Mouse (Mus musculus) adrenal gland, postnatal 10 days (tissue): ENCODE measurements around the gene Fgfr2. TPM values are rescaled to one million over a fixed set of nuclear protein-coding genes. Genes with fewer than 3 reads are reported as not detected.

Experiments used
- DNase-seq: peaks from one replicate; pipeline ENCODE4 v3.0.0; 2021; ENCODE audit warnings: mixed read lengths
- total RNA-seq, 2 experiments: library from RNA; stranded (reverse); gene quantifications; 2 replicates each; pipeline ENCODE4 v1.2.3; 2021

Fgfr2 gene
- total RNA-seq, 2 experiments from 2014 or later: 128 to 169 TPM

DNA sequence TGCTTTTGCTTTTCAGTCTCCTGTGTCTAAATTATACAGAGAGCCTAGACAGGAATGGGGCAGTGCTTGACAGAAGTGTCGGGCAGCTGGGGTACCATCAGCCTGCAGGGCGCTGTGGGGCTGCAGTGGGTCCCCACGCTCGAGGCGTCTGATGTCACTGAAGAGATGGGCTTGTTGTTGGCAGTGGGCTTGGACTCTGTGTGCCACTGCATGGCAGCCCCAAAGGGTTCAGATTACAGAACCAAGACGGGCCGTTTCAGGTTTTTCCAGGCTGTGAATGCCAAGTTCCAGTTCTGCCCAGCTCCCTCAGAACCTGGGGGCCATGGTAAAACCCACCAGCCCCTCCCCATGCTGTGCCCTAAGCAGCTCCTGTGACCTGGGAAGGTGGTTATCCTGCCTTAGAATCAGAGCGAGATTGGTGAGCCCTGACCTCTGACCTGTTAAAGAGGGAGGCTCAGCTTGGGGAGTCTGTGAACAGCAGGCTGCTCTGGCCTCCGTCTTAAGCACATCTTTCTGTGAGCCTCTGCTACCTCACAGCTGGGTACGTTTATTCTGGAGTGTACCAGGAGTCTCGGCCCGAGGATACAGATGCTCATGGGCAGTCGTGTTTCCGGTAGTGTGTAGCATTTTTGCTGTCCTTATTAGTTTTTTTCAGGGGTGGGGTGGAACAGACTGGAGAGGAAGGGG, 465.6 kb downstream of the Fgfr2 start:
- no peak for DNase-seq

DNA sequence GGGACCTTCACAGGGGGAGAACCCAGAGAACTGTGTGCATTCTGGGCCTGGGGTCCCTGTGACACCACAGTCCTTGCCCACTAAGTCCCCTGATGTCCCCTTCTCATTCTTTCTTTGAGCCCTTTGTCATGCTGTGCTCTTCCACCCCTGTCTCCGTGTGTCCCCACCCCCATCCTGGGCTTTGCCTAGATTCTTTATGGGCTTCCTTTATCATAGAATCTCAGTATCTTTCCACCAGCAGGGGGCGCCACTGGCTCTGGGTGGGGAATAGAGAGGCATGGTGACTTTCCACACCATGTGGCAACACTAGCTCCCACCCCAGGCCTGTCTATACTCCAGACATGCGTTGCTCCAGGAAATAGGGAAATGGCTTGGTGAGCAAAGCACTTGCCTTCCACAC, 466.6 kb downstream of the Fgfr2 start:
- DNase-seq: peak; percentile 97

- peak; percentile 93 for DNase-seq
Observed at GRCm38 (mm10) chr7:132656075-132656474, 467.1 kb downstream of the Fgfr2 start.

GRCm38 (mm10) chr7:132654412-132654811, 468.7 kb downstream of the Fgfr2 start:
- DNase-seq: no peak

DNA sequence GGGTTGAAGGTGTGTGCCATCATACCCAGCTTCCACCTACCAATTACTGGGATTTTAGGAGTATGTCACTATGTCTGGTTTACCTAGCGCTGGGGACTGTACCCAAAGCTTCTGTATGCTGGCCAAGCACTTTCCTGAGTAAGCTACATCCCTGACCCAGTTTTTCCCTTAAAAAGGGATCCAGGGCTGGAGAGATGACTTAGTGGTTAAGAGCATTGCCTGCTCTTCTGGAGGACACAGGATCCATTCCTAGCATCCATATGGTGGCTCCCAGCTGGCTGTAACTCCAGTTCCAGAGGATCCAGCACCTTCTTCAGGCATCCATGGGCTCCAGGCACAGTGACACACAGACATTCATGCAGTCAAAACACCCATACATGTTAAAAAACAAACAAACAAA, 476.6 kb downstream of the Fgfr2 start:
- DNase-seq: no peak

GRCm38 (mm10) chr7:132644605-132645279, 478.4 kb downstream of the Fgfr2 start:
- DNase-seq: no peak

DNA sequence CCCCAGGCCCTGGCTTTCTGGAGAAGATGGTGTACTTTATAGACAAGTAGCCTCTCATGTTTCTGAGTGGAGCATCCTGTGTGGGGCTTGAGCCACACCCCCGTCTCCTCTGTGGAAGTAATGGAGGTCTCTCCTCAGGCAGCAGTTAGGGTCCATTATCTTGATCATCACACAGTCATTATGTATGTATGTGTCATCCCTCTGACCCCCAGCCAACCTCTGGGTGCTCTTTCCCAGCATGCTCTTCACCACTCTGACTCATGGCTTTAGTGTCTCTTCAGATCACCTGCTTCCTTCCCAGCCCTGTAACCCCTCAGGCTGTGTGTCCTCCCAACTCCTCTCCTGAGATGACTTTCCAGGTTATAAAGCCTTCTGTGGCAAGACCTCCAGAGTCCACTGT, 481.5 kb downstream of the Fgfr2 start:
- DNase-seq: no peak

DNA sequence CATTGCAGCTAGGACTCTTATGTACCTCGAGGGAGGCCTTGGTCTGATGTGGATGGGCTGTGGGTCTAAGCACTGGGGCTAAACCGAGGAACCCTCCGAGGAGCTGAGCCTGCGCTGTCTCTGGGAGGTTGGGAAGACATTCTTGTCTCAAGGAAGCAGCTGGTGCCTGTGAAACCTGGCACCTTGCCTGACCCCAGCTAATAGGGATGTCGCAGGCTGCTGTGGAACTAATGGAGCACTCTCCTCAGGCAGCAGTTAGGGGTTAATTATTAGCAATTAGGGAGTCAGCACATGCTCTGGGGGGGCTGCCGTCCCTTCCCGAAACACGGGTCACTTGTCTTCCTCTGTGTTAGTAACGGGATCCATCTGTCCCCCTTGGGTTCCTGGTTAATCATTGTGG, 482.2 kb downstream of the Fgfr2 start:
- no peak for DNase-seq

DNA sequence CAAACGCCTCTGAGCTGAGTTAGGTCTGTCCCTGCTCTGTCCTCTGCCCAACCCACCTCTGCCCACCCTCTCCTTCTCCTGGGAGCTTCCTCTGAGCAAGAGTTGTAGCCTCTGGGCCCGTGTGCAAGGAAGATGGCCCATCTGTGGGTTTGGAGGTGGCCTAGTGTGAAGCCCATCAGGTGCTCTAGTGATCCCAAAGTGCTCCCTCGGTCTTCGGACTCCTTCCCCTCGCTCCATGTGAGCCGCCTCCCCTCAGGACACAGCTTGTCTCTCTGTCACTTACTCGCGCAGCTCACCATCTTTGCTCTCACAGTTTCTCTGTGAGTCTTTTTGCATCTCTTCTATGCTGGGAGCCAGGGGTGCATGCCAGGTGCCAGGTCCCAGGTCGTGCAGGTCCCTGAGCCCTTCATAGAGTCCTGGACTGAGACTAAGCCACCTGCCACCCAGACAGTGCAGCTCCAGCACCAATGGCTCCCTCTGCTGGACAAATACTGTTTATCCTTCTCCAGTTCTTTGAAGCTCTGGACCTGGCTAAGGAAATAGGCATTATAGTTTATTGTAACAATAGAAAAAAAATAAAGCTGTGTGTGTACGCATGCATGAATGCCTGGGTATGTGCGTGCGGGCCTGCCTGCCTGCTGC, 484.6 kb downstream of the Fgfr2 start:
- peak; percentile 62 for DNase-seq

DNA sequence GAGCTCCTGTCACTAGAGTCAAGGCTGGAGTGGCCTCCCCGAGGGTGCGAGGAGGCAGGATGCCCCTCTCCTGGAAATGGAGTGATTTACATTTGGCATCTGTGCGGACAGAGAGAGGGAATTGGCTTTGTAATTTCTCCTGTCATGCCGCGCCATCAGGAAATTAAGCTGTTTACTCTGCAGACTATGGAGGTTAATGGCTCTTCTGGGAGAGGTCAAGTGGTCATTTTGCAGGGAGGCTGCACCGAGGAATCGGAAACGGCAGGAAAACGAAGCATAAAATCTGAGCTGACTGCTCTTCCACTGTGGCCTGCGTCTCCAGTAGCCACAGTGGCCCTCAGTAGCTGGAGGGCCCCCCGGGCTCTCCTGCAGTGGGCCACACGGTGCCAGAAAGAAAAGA, 485.9 kb downstream of the Fgfr2 start:
- DNase-seq: no peak

GRCm38 (mm10) chr7:132631313-132631712, 491.8 kb downstream of the Fgfr2 start:
- DNase-seq: no peak

- no peak for DNase-seq
Observed at GRCm38 (mm10) chr7:132627448-132627847, 495.7 kb downstream of the Fgfr2 start.

DNA sequence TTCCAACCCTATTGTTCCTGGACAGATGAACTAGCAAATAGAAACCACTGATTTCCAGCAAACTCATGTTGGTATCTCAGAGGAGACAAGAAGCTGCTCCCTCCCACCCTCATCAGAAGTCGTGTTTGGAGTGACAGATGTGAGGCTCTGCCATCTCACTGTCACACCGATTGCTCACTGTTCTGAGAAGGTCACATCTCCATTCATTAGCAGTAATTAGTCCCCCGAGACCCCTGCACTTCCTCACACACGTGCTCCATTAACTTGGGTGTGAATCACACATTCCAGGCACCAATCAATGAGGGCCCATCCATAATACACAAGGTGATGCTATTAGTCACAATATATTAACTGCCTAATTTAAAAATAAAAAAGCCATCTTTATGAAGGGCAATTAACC, 497.0 kb downstream of the Fgfr2 start:
- no peak for DNase-seq

DNA sequence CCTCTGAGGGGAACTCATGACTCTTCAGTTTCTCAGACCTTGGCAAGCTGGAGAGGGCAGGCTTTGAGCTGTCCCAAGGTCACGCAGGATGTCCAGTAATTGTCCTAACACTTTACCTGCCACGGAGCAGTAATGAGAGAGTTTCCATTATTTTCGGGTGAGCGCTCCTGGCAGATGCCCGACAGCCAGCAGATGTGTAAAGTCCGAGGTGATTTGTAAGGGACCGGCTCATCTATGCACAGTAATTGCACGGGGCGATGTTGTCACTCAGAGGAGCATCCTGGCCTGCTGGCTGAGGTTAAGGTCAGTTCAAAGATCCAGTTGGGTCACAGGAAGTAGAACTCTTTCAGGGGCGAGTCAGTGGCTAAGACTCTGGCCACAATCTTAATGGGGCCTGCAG, 499.0 kb downstream of the Fgfr2 start:
- no peak for DNase-seq

DNA sequence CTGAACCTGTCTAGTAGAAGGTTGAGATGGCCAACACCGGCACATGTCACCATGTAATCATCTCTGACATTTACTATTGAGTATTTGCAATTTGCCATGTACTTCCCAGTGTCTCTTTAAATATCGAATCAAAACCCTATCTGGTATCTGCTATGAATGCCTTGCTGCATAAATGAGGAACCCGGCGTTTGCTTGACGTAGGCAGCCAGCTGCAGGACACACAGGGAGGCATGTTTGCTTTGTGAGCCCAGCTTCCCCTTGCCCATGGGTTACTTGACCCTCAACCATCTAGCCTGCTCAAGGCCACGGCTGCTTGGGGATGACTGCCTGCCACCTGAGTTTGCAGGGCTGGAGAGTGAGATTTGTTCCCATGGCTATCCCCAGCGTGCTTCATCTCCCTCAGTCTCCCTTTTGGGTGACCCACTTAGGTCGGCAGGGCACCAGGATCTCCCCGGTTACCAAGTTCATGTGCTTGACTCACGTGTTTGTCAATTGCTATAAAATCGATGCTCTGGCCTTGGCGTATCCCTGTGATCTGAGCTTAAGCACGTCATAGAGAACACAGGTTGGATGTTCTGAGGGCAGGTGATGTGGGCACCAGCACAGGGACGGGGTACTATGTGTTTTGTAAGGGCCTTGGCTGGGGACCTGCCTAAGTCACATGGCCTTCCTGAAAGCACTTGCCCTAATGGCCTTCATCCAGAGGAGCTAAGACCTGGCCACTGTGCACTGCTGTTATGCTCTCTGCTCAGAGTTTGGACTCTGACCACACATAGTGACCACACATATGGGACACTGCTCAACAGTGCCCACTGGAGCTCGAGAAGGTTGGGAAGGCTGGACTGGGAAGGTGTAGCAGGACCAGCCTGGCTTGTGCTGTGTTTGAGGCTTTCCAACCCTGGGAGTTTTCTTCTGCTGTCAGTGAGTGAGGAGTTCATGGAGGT, 502.9 kb downstream of the Fgfr2 start:
- DNase-seq: no peak

DNA sequence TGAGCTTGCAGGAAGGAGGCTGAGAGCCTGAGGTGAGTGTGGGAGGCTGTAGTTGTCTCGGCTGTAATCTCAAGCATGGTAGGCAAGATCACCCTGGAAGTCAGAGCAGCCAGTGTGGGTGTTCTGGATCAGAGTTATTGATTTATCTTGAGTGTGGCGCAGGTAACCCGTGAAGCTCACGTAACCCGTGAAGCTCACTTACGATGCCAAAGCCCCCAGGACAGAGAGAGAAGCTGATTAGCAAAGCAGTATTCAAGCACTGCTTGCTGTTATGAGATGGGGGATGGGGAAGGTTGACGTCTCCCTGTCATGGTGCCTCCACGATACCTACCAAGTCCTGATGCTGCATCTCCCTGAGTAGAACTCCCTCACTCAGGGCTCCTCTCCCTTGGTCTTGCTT, 503.6 kb downstream of the Fgfr2 start:
- DNase-seq: no peak

GRCm38 (mm10) chr7:132617021-132617564, 506.1 kb downstream of the Fgfr2 start:
- DNase-seq: no peak

DNA sequence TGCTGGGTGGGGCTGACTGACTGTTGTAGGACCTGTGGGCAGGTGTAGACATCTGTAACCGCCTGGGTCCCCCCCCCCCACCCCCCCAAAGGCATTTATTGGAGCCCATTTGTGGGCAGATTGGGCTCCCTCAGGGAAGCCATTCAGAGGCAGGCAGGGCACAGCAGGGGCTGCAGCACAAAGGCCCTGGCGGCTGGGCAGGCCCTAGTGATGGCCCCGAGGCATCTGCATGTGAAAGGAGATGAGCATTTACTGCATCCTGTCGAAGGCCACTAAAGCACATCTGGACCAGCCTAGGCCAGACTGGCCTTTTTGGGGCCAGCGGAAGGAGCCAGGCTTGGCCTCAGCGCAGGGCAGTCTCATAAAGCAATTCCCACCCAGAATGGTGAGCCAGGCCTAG, 506.8 kb downstream of the Fgfr2 start:
- no peak for DNase-seq

DNA sequence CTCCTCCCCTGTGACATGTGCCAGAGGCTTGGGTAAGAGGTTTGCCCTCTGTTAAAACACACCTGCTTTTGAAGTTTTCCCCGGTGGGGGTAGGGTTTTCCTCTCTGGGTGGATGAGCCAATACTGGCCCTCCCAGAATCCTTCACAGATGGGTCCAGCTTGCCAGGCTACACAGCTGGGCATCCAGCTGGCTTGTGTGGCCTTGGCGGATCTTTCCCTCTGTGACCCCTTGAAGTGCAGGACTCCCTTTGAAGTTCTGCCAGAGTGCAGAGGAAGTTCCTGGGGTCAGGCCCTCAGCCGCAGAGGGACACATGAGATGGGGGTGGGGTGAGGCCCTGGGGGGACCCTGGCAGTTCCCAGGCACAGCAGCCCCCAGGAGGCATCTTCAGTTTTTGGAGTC, 507.8 kb downstream of the Fgfr2 start:
- peak; percentile 27 for DNase-seq

- DNase-seq: no peak
Observed at GRCm38 (mm10) chr7:132611530-132611929, 511.6 kb downstream of the Fgfr2 start.

DNA sequence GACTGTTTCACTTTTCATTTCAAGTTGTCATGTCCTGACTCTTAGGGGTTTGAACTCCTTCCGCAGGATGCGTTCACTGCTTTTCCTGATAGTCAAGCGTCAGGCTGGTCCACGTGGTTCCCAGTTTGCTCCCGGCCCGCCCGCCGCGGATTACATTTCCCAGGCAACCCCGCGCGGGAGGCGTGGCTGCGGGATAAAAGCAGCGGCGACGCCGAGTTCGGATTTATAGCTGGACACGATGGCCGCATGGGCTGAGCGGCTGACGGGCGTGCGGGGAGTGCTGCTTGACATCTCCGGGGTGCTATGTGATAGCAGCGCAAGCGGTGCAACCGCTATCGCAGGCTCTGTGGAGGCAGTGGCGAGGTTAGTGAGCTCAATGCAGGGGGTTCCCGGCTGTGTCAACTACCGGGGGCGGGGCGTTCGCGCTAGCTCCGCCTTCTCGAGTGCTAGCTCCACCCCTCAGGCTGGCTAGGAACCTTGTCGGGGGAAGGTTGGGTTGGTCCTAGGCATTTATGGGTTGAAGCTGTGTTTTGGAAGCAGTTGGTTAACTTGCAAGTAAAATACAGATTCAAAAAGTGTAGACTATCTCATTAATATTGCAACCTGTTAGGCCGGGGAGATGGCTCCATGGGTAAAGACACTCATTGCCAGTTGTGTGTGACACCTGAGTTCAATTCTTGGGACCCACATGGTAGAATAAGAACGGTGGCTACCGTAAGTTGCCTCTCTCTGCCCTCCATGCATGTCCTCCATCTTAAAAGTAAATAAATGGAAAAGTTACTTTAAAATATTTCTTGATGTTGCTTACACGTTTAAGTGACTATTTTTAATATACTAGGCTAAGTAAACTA, 512.5 kb downstream of the Fgfr2 start, which contains the start of gene Lhpp:
Lhpp (plus strand) TSS at position 171 of the 851 bp plus-strand sequence.
- peak; percentile 89 for DNase-seq
